23 mouse cellular contexts compared by ENCODE assay signal in genomic region chr17:31040421-31040820, GRCm38 (mm10). TPM values are rescaled to one million over a fixed set of nuclear protein-coding genes. Genes with fewer than 3 reads are reported as not detected.
DNase-seq lines count a peak whose midpoint lies in the region; ATAC-seq lines count a peak whose summit lies in the region.
"Had no signal": no experiment of that assay in that cellular context is flagged by ENCODE, and none has a peak within 500 bp of the region (broad histone marks: within the 10 kb centered on the region; RNA-seq: fewer than 3 reads in every experiment).

No protein-coding gene starts in this region.

- ATAC-seq in liver, embryonic 15.5 days (ENCODE audit: insufficient read depth) = no peak
- ATAC-seq in liver, embryonic 12.5 days = no peak
- no peak for ATAC-seq in midbrain, embryonic 11.5 days (ENCODE audit: low FRiP score)
- no peak for ATAC-seq in midbrain, embryonic 14.5 days (ENCODE audit: low FRiP score, low TSS enrichment)
- ATAC-seq in forebrain, embryonic 12.5 days (ENCODE audit: low FRiP score) = no peak
- ATAC-seq: forebrain, embryonic 14.5 days; hindbrain, postnatal 0 days; intestine, postnatal 0 days had no signal

- H3K9ac ChIP-seq in liver, embryonic 15.5 days = no peak overlapping the region
- no peak overlapping the region for H3K9ac ChIP-seq in liver, embryonic 12.5 days
- no peak overlapping the region for H3K9ac ChIP-seq in midbrain, embryonic 11.5 days (ENCODE audit: low read length)
- no peak overlapping the region for H3K9ac ChIP-seq in midbrain, embryonic 14.5 days (replicated peaks; ENCODE audit: low read length)
- no peak overlapping the region for H3K9ac ChIP-seq in forebrain, embryonic 12.5 days
- H3K9ac ChIP-seq: limb, embryonic 12.5 days; liver, embryonic 14.5 days; neural tube, embryonic 15.5 days had no signal

- no peak overlapping the region for H3K4me3 ChIP-seq in liver, embryonic 15.5 days (replicated peaks)
- no peak overlapping the region for H3K4me3 ChIP-seq in liver, embryonic 12.5 days
- H3K4me3 ChIP-seq in midbrain, embryonic 11.5 days (ENCODE audit: low read depth, low read length) = no peak overlapping the region
- H3K4me3 ChIP-seq in midbrain, embryonic 14.5 days (replicated peaks; ENCODE audit: low read depth, low read length) = no peak overlapping the region
- H3K4me3 ChIP-seq in forebrain, embryonic 12.5 days (replicated peaks) = no peak overlapping the region
- H3K4me3 ChIP-seq: gastrocnemius, adult 2 months; layer of hippocampus, adult 2 months; limb, embryonic 12.5 days; midbrain, embryonic 10.5 days; neural tube, embryonic 15.5 days had no signal

- WGBS in liver, embryonic 15.5 days (ENCODE audit: insufficient replicate concordance) = 52% methylated on average over 7 of the region's 7 CpGs
- WGBS in liver, embryonic 12.5 days (ENCODE audit: insufficient replicate concordance) = 62% methylated on average over 7 of the region's 7 CpGs
- WGBS in midbrain, embryonic 11.5 days = 81% methylated on average over 7 of the region's 7 CpGs
- WGBS in midbrain, embryonic 14.5 days = 84% methylated on average over 7 of the region's 7 CpGs
- WGBS in forebrain, embryonic 12.5 days = 85% methylated on average over 7 of the region's 7 CpGs

- 0 out of 2 replicates have a peak overlapping the region, but pooled peaks have one; percentile 1 for H3K27ac ChIP-seq in liver, embryonic 15.5 days (replicated peaks)
- no peak overlapping the region for H3K27ac ChIP-seq in liver, embryonic 12.5 days
- H3K27ac ChIP-seq in midbrain, embryonic 11.5 days (ENCODE audit: low read depth, low read length) = no peak overlapping the region
- no peak overlapping the region for H3K27ac ChIP-seq in midbrain, embryonic 14.5 days (replicated peaks; ENCODE audit: low read depth, low read length)
- no peak overlapping the region for H3K27ac ChIP-seq in forebrain, embryonic 12.5 days
- H3K27ac ChIP-seq: gastrocnemius, adult 2 months; hindbrain, postnatal 0 days; layer of hippocampus, adult 2 months; limb, embryonic 12.5 days; liver, embryonic 14.5 days; midbrain, embryonic 10.5 days; neural tube, embryonic 15.5 days; stomach, postnatal 0 days had no signal

- peaks cover 33% of the 10 kb centered on the region for H3K4me1 ChIP-seq in liver, embryonic 15.5 days (replicated peaks)
- H3K4me1 ChIP-seq in liver, embryonic 12.5 days = peaks cover 37% of the 10 kb centered on the region
- H3K4me1 ChIP-seq in midbrain, embryonic 11.5 days (ENCODE audit: control insufficient read depth, insufficient read depth, low read length) = no peaks in the 10 kb centered on the region
- H3K4me1 ChIP-seq in midbrain, embryonic 14.5 days (ENCODE audit: control insufficient read depth, insufficient read depth, low read length) = no peaks in the 10 kb centered on the region
- H3K4me1 ChIP-seq in forebrain, embryonic 12.5 days = peaks cover 10% of the 10 kb centered on the region

- no peaks in the 10 kb centered on the region; the same call in 1 of the 2 replicates for H3K27me3 ChIP-seq in liver, embryonic 15.5 days
- peaks cover 11% of the 10 kb centered on the region; the same call in 1 of the 2 replicates for H3K27me3 ChIP-seq in liver, embryonic 12.5 days (replicated peaks)
- H3K27me3 ChIP-seq in midbrain, embryonic 11.5 days (ENCODE audit: control insufficient read depth, insufficient read depth, low read length) = no peaks in the 10 kb centered on the region
- no peaks in the 10 kb centered on the region for H3K27me3 ChIP-seq in midbrain, embryonic 14.5 days (ENCODE audit: control insufficient read depth, insufficient read depth, low read length)
- no peaks in the 10 kb centered on the region for H3K27me3 ChIP-seq in forebrain, embryonic 12.5 days
- H3K27me3 ChIP-seq: limb, embryonic 12.5 days; neural tube, embryonic 15.5 days had no signal

- H3K36me3 ChIP-seq in liver, embryonic 15.5 days (replicated peaks) = no peaks in the 10 kb centered on the region
- H3K36me3 ChIP-seq in liver, embryonic 12.5 days = no peaks in the 10 kb centered on the region
- H3K36me3 ChIP-seq in midbrain, embryonic 11.5 days (ENCODE audit: control insufficient read depth, insufficient read depth, low read length) = no peaks in the 10 kb centered on the region
- no peaks in the 10 kb centered on the region for H3K36me3 ChIP-seq in midbrain, embryonic 14.5 days (ENCODE audit: control insufficient read depth, insufficient read depth, low read length)
- no peaks in the 10 kb centered on the region for H3K36me3 ChIP-seq in forebrain, embryonic 12.5 days (replicated peaks)
- H3K36me3 ChIP-seq: limb, embryonic 12.5 days; midbrain, embryonic 10.5 days; neural tube, embryonic 15.5 days had no signal

- H3K9me3 ChIP-seq in liver, embryonic 15.5 days (replicated peaks) = no peaks in the 10 kb centered on the region
- H3K9me3 ChIP-seq in liver, embryonic 12.5 days (replicated peaks) = no peaks in the 10 kb centered on the region
- H3K9me3 ChIP-seq in midbrain, embryonic 11.5 days (ENCODE audit: control insufficient read depth, low read length) = no peaks in the 10 kb centered on the region
- H3K9me3 ChIP-seq in midbrain, embryonic 14.5 days (ENCODE audit: control insufficient read depth, low read length) = no peaks in the 10 kb centered on the region
- H3K9me3 ChIP-seq in forebrain, embryonic 12.5 days = no peaks in the 10 kb centered on the region
- H3K9me3 ChIP-seq: limb, embryonic 12.5 days; midbrain, embryonic 10.5 days; neural tube, embryonic 15.5 days had no signal

- no peak overlapping the region for H3K4me2 ChIP-seq in liver, embryonic 15.5 days
- no peak overlapping the region for H3K4me2 ChIP-seq in liver, embryonic 12.5 days
- no peak overlapping the region for H3K4me2 ChIP-seq in midbrain, embryonic 11.5 days
- H3K4me2 ChIP-seq in midbrain, embryonic 14.5 days (ENCODE audit: low read length) = no peak overlapping the region
- no peak overlapping the region for H3K4me2 ChIP-seq in forebrain, embryonic 12.5 days
- H3K4me2 ChIP-seq: heart, embryonic 11.5 days; limb, embryonic 12.5 days; neural tube, embryonic 15.5 days had no signal

- peak; percentile 10 for DNase-seq in midbrain, embryonic 11.5 days (ENCODE audit: low spot score, missing footprints)
- no peak for DNase-seq in midbrain, embryonic 14.5 days
- DNase-seq in adipocyte (ENCODE audit: low spot score) = peak; percentile 75
- DNase-seq in cerebellum, postnatal 36 days = no peak
- DNase-seq: cerebellum, adult 8-10 months; gastrocnemius, adult 2 months; heart, postnatal 10 days; kidney, postnatal 25 days; layer of hippocampus, postnatal 36 days; right cerebral cortex, adult 18-20 months had no signal

RNA-seq across cellular contexts. Expression of gene Abcg1, which starts 17.1 kb away (rescaled TPM):
- 9.3 and 10.2 TPM in 2 replicates for polyA plus RNA-seq in liver, embryonic 15.5 days (2015; fragmentation: Nextera tagmentation; extraction: Ambion mirVana)
- 5.4 and 5.5 TPM in 2 replicates for polyA plus RNA-seq in liver, embryonic 12.5 days (2016; fragmentation: Nextera tagmentation; extraction: Ambion mirVana)
- polyA plus RNA-seq in midbrain, embryonic 11.5 days (2014; fragmentation: Nextera tagmentation; extraction: Ambion mirVana) = 10.4 TPM in 2 replicates
- polyA plus RNA-seq in midbrain, embryonic 14.5 days (2014; fragmentation: Nextera tagmentation; extraction: Ambion mirVana) = 23.1 and 24.7 TPM in 2 replicates
- polyA plus RNA-seq in forebrain, embryonic 12.5 days (2016; fragmentation: Nextera tagmentation; extraction: Ambion mirVana) = 16.2 and 16.5 TPM in 2 replicates

Comparison
In these comparisons a context has a peak if more than half of its experiments do, and no peak if none do; other contexts are left out.
1. DNase-seq: peak in midbrain, embryonic 11.5 days (single experiment) and adipocyte (single experiment); none in midbrain, embryonic 14.5 days (single experiment) and cerebellum, postnatal 36 days (0 of 2).